Mouse (Mus musculus): ENCODE data around the gene Noxred1.

GRCm38 (mm10) chr12:87199206-87199972, 39.1 kb downstream of the Noxred1 start, which contains the start of gene Samd15:
- TF ChIP-seq POLR2A (IDR thresholded peaks at IDR 0.05; ENCODE audit: insufficient read depth, low read depth, low read length) (no peak), CTCF (IDR thresholded peaks at IDR 0.05; ENCODE audit: insufficient read depth, low read depth, low read length) (no peak)
